Mouse (Mus musculus): ENCODE data around the gene Sgms1. TPM values are rescaled to one million over a fixed set of nuclear protein-coding genes. Genes with fewer than 3 reads are reported as not detected.

Gene Sgms1
- polyA plus RNA-seq, 1 experiment from 2014 or later = 31.8 TPM

DNA sequence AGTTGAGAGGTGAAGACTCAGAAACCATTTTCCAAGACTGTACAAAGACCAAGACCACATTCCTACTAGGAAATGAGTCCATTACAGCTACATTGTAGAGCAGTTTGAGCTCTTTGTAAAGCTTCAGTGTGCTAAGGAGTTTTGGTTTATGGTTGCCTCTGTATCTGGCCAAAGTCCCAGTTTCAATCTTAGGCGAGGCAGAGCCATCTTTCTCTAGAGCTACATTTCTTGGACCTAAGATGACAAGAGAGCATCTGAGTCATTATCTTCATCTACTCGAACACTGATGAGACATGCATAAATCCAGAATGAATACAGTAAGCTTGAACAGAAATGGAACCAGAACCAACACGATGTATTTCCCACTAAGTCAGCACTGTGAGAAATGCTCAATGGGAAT is 87.9 kb downstream of the Sgms1 start:
- Histone ChIP-seq H3K27ac (no peak overlapping the region), H3K27me3 (replicated peaks) (no peaks in the 10 kb centered on the region), H3K4me1 (peaks cover 23% of the 10 kb centered on the region), H3K4me2 (no peak overlapping the region), H3K4me3 (no peak overlapping the region), H3K36me3 (no peaks in the 10 kb centered on the region), H3K9me3 (replicated peaks) (no peaks in the 10 kb centered on the region), H3K9ac (no peak overlapping the region)
- ATAC-seq = no peak
- WGBS (ENCODE audit: insufficient replicate concordance) = 64% methylated on average over 3 of the region's 3 CpGs

DNA sequence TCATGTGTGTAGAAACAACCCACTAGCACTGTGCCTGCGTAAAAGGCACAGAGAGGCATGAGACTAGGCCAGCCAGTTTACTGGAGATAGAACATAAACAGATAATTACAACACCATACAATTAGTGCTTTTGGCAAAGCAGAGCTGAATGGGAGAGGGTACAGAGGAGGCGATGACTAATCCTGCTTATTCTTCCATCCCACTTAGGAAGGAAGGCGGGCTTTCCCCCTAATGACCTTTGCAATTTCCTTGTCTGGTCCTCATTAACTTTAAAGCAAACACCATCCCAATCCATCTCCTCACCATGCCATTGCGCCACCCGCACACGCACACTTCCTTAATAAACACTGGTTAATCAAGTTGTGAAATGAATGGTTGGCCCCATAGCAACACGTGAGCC is 91.3 kb downstream of the Sgms1 start:
- no peak overlapping the region for H3K4me2 ChIP-seq
- H3K9ac ChIP-seq = no peak overlapping the region
- no peak overlapping the region for H3K4me3 ChIP-seq
- H3K27me3 ChIP-seq (replicated peaks) = no peaks in the 10 kb centered on the region
- ATAC-seq = no peak
- H3K9me3 ChIP-seq (replicated peaks) = no peaks in the 10 kb centered on the region
- H3K27ac ChIP-seq = no peak overlapping the region
- H3K36me3 ChIP-seq = no peaks in the 10 kb centered on the region
- peaks cover 8% of the 10 kb centered on the region for H3K4me1 ChIP-seq
- 82% methylated on average over 7 of the region's 7 CpGs for WGBS (ENCODE audit: insufficient replicate concordance)

GRCm38 (mm10) chr19:32296863-32297262 is 92.7 kb downstream of the Sgms1 start:
- no peaks in the 10 kb centered on the region for H3K36me3 ChIP-seq
- 67% methylated on average over 7 of the region's 7 CpGs for WGBS (ENCODE audit: insufficient replicate concordance)

GRCm38 (mm10) chr19:32295581-32295980 is 93.9 kb downstream of the Sgms1 start:
- Histone ChIP-seq H3K4me2 (no peak overlapping the region), H3K27me3 (replicated peaks) (no peaks in the 10 kb centered on the region), H3K9ac (no peak overlapping the region), H3K4me3 (no peak overlapping the region), H3K4me1 (peaks cover 16% of the 10 kb centered on the region), H3K9me3 (replicated peaks) (no peaks in the 10 kb centered on the region), H3K27ac (no peak overlapping the region), H3K36me3 (no peaks in the 10 kb centered on the region)
- no peak for ATAC-seq
- 81% methylated on average over 7 of the region's 7 CpGs for WGBS (ENCODE audit: insufficient replicate concordance)

More at GRCm38 (mm10) chr19:32296863-32297262, 92.7 kb downstream of the Sgms1 start:
- no peak overlapping the region for H3K27ac ChIP-seq
- H3K4me1 ChIP-seq = peaks cover 14% of the 10 kb centered on the region
- H3K27me3 ChIP-seq (replicated peaks) = no peaks in the 10 kb centered on the region
- no peak overlapping the region for H3K4me2 ChIP-seq
- H3K9ac ChIP-seq = no peak overlapping the region
- no peaks in the 10 kb centered on the region for H3K9me3 ChIP-seq (replicated peaks)
- no peak overlapping the region for H3K4me3 ChIP-seq
- ATAC-seq = no peak

- H3K9me3 ChIP-seq (replicated peaks) = no peaks in the 10 kb centered on the region
- no peaks in the 10 kb centered on the region for H3K36me3 ChIP-seq
- no peak overlapping the region for H3K4me3 ChIP-seq
- no peak for ATAC-seq
- H3K27ac ChIP-seq = no peak overlapping the region
- no peaks in the 10 kb centered on the region for H3K27me3 ChIP-seq (replicated peaks)
- H3K9ac ChIP-seq = no peak overlapping the region
- H3K4me1 ChIP-seq = peaks cover 16% of the 10 kb centered on the region
- H3K4me2 ChIP-seq = 0 out of 2 replicates have a peak overlapping the region, but pooled peaks have one; percentile 16
- WGBS (ENCODE audit: insufficient replicate concordance) = 69% methylated on average over 12 of the region's 12 CpGs
These were observed 96.4 kb downstream of the Sgms1 start for GRCm38 (mm10) chr19:32292782-32293776.

- 69% methylated on average over 12 of the region's 12 CpGs for WGBS (ENCODE audit: insufficient replicate concordance)
- H3K4me1 ChIP-seq = peaks cover 16% of the 10 kb centered on the region
- H3K4me3 ChIP-seq = no peak overlapping the region
- no peaks in the 10 kb centered on the region for H3K36me3 ChIP-seq
- peak overlapping the region; percentile 16; the same call in 1 of the 2 replicates for H3K4me2 ChIP-seq
- H3K27me3 ChIP-seq (replicated peaks) = no peaks in the 10 kb centered on the region
- H3K9me3 ChIP-seq (replicated peaks) = no peaks in the 10 kb centered on the region
- H3K9ac ChIP-seq = no peak overlapping the region
- 0 out of 2 replicates have a peak, but pooled peaks have one; percentile 21 for ATAC-seq
- H3K27ac ChIP-seq = no peak overlapping the region
These were observed 97.3 kb downstream of the Sgms1 start for GRCm38 (mm10) chr19:32292067-32292739.

DNA sequence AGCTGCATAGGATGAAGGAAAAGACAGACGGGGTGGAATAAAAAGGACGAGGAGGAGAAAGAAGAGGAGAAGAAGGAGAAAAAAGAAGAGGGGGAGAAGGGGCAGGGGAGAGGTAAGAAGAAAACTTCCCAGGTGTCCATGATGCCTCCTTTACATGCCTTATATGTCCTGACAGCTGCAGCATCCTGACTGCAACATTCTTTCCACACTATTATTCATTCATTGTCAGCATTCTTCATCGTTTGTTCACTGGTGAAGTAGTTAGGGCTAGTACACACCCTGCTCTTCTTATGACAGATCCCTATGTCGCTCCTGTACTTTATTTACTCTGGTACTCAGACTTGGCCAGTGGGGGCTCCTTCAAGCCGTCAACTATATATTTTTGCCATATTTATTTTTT is 98.4 kb downstream of the Sgms1 start:
- whole genome bisulfite sequencing (ENCODE audit: insufficient replicate concordance) = 81% methylated on average over 5 of the region's 5 CpGs
- Histone ChIP-seq H3K4me3 (no peak overlapping the region), H3K9ac (no peak overlapping the region), H3K4me2 (no peak overlapping the region), H3K9me3 (replicated peaks) (no peaks in the 10 kb centered on the region), H3K27me3 (replicated peaks) (no peaks in the 10 kb centered on the region), H3K27ac (no peak overlapping the region), H3K36me3 (no peaks in the 10 kb centered on the region), H3K4me1 (peaks cover 16% of the 10 kb centered on the region)
- ATAC-seq = no peak

DNA sequence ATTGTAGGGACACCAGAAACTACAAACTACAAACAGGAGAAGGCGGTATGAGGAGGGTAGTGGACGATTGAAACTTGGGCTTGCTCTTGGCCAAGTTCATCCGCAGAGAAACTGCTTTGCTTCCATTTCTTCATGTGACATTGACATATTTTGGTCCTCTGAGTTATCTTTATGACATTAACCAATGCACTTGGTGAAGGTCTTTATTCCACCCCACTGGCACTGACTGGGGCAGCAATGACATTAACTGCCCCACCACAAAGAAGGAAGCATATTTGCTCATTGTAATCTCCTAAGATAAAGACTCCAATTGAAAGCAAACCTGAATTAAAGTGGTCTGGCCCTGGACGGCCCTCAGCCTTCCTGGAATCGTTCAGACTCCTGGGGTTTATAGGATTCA is 100.6 kb downstream of the Sgms1 start:
- Histone ChIP-seq H3K9me3 (replicated peaks) (no peaks in the 10 kb centered on the region), H3K27ac (no peak overlapping the region), H3K36me3 (no peaks in the 10 kb centered on the region), H3K4me3 (no peak overlapping the region), H3K4me2 (no peak overlapping the region), H3K4me1 (peaks cover 16% of the 10 kb centered on the region), H3K9ac (no peak overlapping the region), H3K27me3 (replicated peaks) (no peaks in the 10 kb centered on the region)
- no peak for ATAC-seq
- WGBS (ENCODE audit: insufficient replicate concordance) = 68% methylated on average over 5 of the region's 5 CpGs

- Histone ChIP-seq H3K4me2 (no peak overlapping the region), H3K27me3 (replicated peaks) (no peaks in the 10 kb centered on the region), H3K36me3 (no peaks in the 10 kb centered on the region), H3K9ac (no peak overlapping the region), H3K4me3 (no peak overlapping the region), H3K9me3 (replicated peaks) (no peaks in the 10 kb centered on the region), H3K27ac (no peak overlapping the region), H3K4me1 (peaks cover 13% of the 10 kb centered on the region)
- 72% methylated on average over 3 of the region's 3 CpGs for WGBS (ENCODE audit: insufficient replicate concordance)
- no peak; the same call in 1 of the 2 replicates for ATAC-seq
These were observed 101.7 kb downstream of the Sgms1 start for GRCm38 (mm10) chr19:32287839-32288238.

- no peak overlapping the region for H3K9ac ChIP-seq
- H3K27ac ChIP-seq = no peak overlapping the region
- peaks cover 19% of the 10 kb centered on the region for H3K4me1 ChIP-seq
- H3K27me3 ChIP-seq (replicated peaks) = no peaks in the 10 kb centered on the region
- ATAC-seq = no peak
- H3K36me3 ChIP-seq = no peaks in the 10 kb centered on the region
- no peaks in the 10 kb centered on the region for H3K9me3 ChIP-seq (replicated peaks)
- WGBS (ENCODE audit: insufficient replicate concordance) = 70% methylated on average over 3 of the region's 3 CpGs
- no peak overlapping the region for H3K4me3 ChIP-seq
- no peak overlapping the region for H3K4me2 ChIP-seq
These were observed 104.1 kb downstream of the Sgms1 start for GRCm38 (mm10) chr19:32285455-32285831.

GRCm38 (mm10) chr19:32284681-32285454 is 104.6 kb downstream of the Sgms1 start:
- H3K4me1 ChIP-seq = peaks cover 25% of the 10 kb centered on the region
- no peak for ATAC-seq
- H3K9ac ChIP-seq = no peak overlapping the region
- WGBS (ENCODE audit: insufficient replicate concordance) = 75% methylated on average over 5 of the region's 5 CpGs
- no peak overlapping the region for H3K4me3 ChIP-seq
- H3K27me3 ChIP-seq (replicated peaks) = no peaks in the 10 kb centered on the region
- no peaks in the 10 kb centered on the region for H3K9me3 ChIP-seq (replicated peaks)
- H3K36me3 ChIP-seq = no peaks in the 10 kb centered on the region
- H3K4me2 ChIP-seq = no peak overlapping the region
- H3K27ac ChIP-seq = no peak overlapping the region

Data from liver, embryonic 12.5 days (tissue).